Mouse (Mus musculus) MEL (cell line): ENCODE data around the gene Ppbp.

Experiments
- BHLHE40 ChIP-seq: IDR thresholded peaks from 2 replicates; pipeline ENCODE4 v1.6.1; 2012; ENCODE audit warnings: low read depth, mild to moderate bottlenecking, inconsistent platforms, low read length, improper control_type of control experiment, borderline replicate concordance
- CTCF ChIP-seq, 3 experiments: IDR thresholded peaks in 2 of 3; conservative IDR thresholded peaks in 1 of 3; 2 replicates each; pipeline ENCODE4 v1.5.1; 2011 to 2012; ENCODE audit warnings: low read length in 3 of 3, low read depth in 2 of 3, mild to moderate bottlenecking in 2 of 3, improper control_type of control experiment in 1 of 3, inconsistent platforms in 1 of 3, mixed read lengths in 1 of 3, moderate library complexity in 1 of 3; ENCODE audit not compliant: control insufficient read depth in 1 of 3, insufficient read depth in 1 of 3, poor library complexity in 1 of 3, severe bottlenecking in 1 of 3
- EP300 ChIP-seq, 2 experiments: IDR thresholded peaks; 2 replicates each; pipeline ENCODE4 v1.6.1; 2011; ENCODE audit warnings: improper control_type of control experiment in 2 of 2, low read length in 2 of 2, low read depth in 1 of 2, mild to moderate bottlenecking in 1 of 2
- GABPA ChIP-seq: IDR thresholded peaks from 2 replicates; pipeline ENCODE4 v1.6.1; 2012; ENCODE audit warnings: low read depth, mild to moderate bottlenecking, inconsistent platforms, low read length, improper control_type of control experiment, moderate library complexity
- HCFC1 ChIP-seq: IDR thresholded peaks from 2 replicates; pipeline ENCODE4 v1.6.1; 2012; ENCODE audit warnings: low read depth, mild to moderate bottlenecking, inconsistent platforms, low read length, improper control_type of control experiment, moderate library complexity
- MAFK ChIP-seq: IDR thresholded peaks from 2 replicates; pipeline ENCODE4 v1.6.1; 2011; ENCODE audit warnings: low read depth, mild to moderate bottlenecking, low read length, improper control_type of control experiment, borderline replicate concordance
- MEF2A ChIP-seq: IDR thresholded peaks from 2 replicates; pipeline ENCODE4 v1.6.1; 2014; ENCODE audit warnings: low read depth, mild to moderate bottlenecking, inconsistent platforms, low read length, improper control_type of control experiment; ENCODE audit not compliant: poor library complexity, insufficient replicate concordance, severe bottlenecking; ENCODE audit errors: extremely low read depth
- MXI1 ChIP-seq: IDR thresholded peaks from 2 replicates; pipeline ENCODE4 v1.6.1; 2011; ENCODE audit warnings: mild to moderate bottlenecking, low read depth, low read length, improper control_type of control experiment
- NELFE ChIP-seq: IDR thresholded peaks from 2 replicates; pipeline ENCODE4 v1.6.1; 2011; ENCODE audit warnings: low read depth, low read length, improper control_type of control experiment
- POLR2A ChIP-seq, 2 experiments: IDR thresholded peaks; 2 replicates each; pipeline ENCODE4 v1.6.1; 2011 to 2012; ENCODE audit warnings: low read length in 2 of 2, mild to moderate bottlenecking in 2 of 2, control low read depth in 1 of 2, improper control_type of control experiment in 1 of 2, low read depth in 1 of 2, moderate library complexity in 1 of 2; ENCODE audit not compliant: control insufficient read depth in 1 of 2, insufficient read depth in 1 of 2, poor library complexity in 1 of 2
- SMC3 ChIP-seq: IDR thresholded peaks from 2 replicates; pipeline ENCODE4 v1.6.1; 2011; ENCODE audit warnings: low read depth, low read length, improper control_type of control experiment
- UBTF ChIP-seq: IDR thresholded peaks from 2 replicates; pipeline ENCODE4 v1.6.1; 2012; ENCODE audit warnings: low read depth, mild to moderate bottlenecking, inconsistent platforms, low read length, improper control_type of control experiment, moderate library complexity, borderline replicate concordance; ENCODE audit not compliant: insufficient read depth

DNA sequence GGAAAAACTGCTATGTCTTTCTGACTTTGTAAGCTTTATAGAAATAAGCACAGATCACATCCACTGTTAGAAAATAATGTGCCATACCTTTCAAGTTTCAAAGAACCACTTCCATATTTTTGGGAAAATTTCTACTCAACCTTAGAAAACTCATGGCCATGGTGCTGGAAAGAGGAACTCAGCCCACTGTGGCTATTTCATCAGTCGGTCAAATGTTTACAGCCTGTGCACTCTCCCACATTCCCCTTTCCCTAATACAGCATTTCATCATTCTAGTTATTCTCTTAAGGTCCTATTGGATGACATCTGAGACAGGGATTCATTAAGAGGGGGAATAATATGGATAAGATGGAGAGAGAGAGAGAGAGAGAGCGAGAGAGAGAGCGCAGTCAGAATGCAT is 15.4 kb downstream of the Ppbp start:
- no peak for TF ChIP-seq POLR2A (IDR thresholded peaks at IDR 0.05; ENCODE audit: control insufficient read depth in 1 of 2, insufficient read depth in 1 of 2, low read depth in 1 of 2, low read length in 2 of 2, poor library complexity in 1 of 2)
- TF ChIP-seq CTCF (IDR thresholded peaks at IDR 0.05 in 2 of 3, conservative IDR thresholded peaks at IDR 0.05 in 1 of 3; ENCODE audit: control insufficient read depth in 1 of 3, insufficient read depth in 1 of 3, low read depth in 2 of 3, low read length in 3 of 3, poor library complexity in 1 of 3, severe bottlenecking in 1 of 3) = no peak
- TF ChIP-seq MAFK = no peak
- no peak for TF ChIP-seq MEF2A
- no peak for TF ChIP-seq BHLHE40
- no peak for TF ChIP-seq NELFE
- TF ChIP-seq HCFC1 = no peak
- no peak for TF ChIP-seq SMC3
- no peak for TF ChIP-seq EP300 (IDR thresholded peaks at IDR 0.05; ENCODE audit: low read depth in 1 of 2, low read length in 2 of 2)
- no peak for TF ChIP-seq MXI1
- no peak for TF ChIP-seq UBTF
- no peak for TF ChIP-seq GABPA
